Mouse (Mus musculus): Measurements from ENCODE around the gene Crebl2.

Gene Crebl2

GRCm38 (mm10) chr6:134822844-134823243 lies 7.1 kb upstream of the Crebl2 start:
- peak; percentile 35 for DNase-seq

- no peak for DNase-seq
Observed at GRCm38 (mm10) chr6:134830776-134831175, 822 bp downstream of the Crebl2 start.

GRCm38 (mm10) chr6:134834585-134835251 lies 4.8 kb downstream of the Crebl2 start:
- no peak for DNase-seq

- DNase-seq, result no peak
Observed at GRCm38 (mm10) chr6:134838111-134838510, 8.2 kb downstream of the Crebl2 start.

- no peak for DNase-seq
Observed at GRCm38 (mm10) chr6:134840346-134840745, 10.4 kb downstream of the Crebl2 start.

GRCm38 (mm10) chr6:134845726-134846125 lies 15.8 kb downstream of the Crebl2 start:
- no peak for DNase-seq

- no peak for DNase-seq
Observed at GRCm38 (mm10) chr6:134846308-134846707, 16.4 kb downstream of the Crebl2 start.

GRCm38 (mm10) chr6:134847550-134847949 lies 17.6 kb downstream of the Crebl2 start:
- DNase-seq, result no peak

- DNase-seq, result peak; percentile 58
Observed at GRCm38 (mm10) chr6:134848197-134848890, 18.4 kb downstream of the Crebl2 start.

GRCm38 (mm10) chr6:134849461-134849860 lies 19.5 kb downstream of the Crebl2 start:
- no peak for DNase-seq

GRCm38 (mm10) chr6:134849985-134850384 lies 20.0 kb downstream of the Crebl2 start:
- DNase-seq, result no peak

GRCm38 (mm10) chr6:134854782-134855181 lies 24.8 kb downstream of the Crebl2 start:
- DNase-seq, result no peak

GRCm38 (mm10) chr6:134855926-134856325 lies 26.0 kb downstream of the Crebl2 start:
- DNase-seq, result no peak

GRCm38 (mm10) chr6:134859021-134859420 lies 29.1 kb downstream of the Crebl2 start:
- DNase-seq, result no peak

- DNase-seq, result no peak
Observed at GRCm38 (mm10) chr6:134860275-134860674, 30.3 kb downstream of the Crebl2 start.

GRCm38 (mm10) chr6:134861386-134861785 lies 31.4 kb downstream of the Crebl2 start:
- no peak for DNase-seq

GRCm38 (mm10) chr6:134862671-134863104 lies 32.7 kb downstream of the Crebl2 start:
- no peak for DNase-seq

GRCm38 (mm10) chr6:134863146-134863545 lies 33.2 kb downstream of the Crebl2 start:
- peak; percentile 94 for DNase-seq

- DNase-seq, result no peak
Observed at GRCm38 (mm10) chr6:134866113-134866512, 36.2 kb downstream of the Crebl2 start.

GRCm38 (mm10) chr6:134867325-134867724 lies 37.4 kb downstream of the Crebl2 start:
- no peak for DNase-seq

- DNase-seq, result no peak
Observed at GRCm38 (mm10) chr6:134870209-134870742, 40.3 kb downstream of the Crebl2 start.

- DNase-seq, result no peak
Observed at GRCm38 (mm10) chr6:134870887-134871286, 40.9 kb downstream of the Crebl2 start.

- DNase-seq, result no peak
Observed at GRCm38 (mm10) chr6:134872236-134872635, 42.3 kb downstream of the Crebl2 start.

GRCm38 (mm10) chr6:134873018-134873417 lies 43.1 kb downstream of the Crebl2 start:
- DNase-seq, result peak; percentile 36

Measured in thymus, postnatal 25 days (tissue).